Mouse (Mus musculus) frontal cortex, postnatal 10 days (tissue): ENCODE data around the gene Zfp579.
"Not testable (repeated sequence)": the region's sequence is repeated elsewhere in the genome, so short reads cannot be mapped to it uniquely, and the experiment has no call there.

ENCODE experiments used
- DNase-seq, 2 experiments: peaks; one replicate each; pipeline ENCODE4 v3.0.0; 2022; ENCODE audit warnings: low spot score in 2 of 2, mixed read lengths in 1 of 2

Gene Zfp579

GRCm38 (mm10) chr7:4996003-4996895 lies at the start of gene Zfp579:
TSS of gene Zfp579 (minus strand) at chr7:4996158.
- peak; percentile 85 to 92 for DNase-seq

- DNase-seq, result no peak
Measured at GRCm38 (mm10) chr7:5044981-5045380, 49.0 kb upstream of the Zfp579 start.

GRCm38 (mm10) chr7:5038940-5039339 lies 43.0 kb upstream of the Zfp579 start:
- DNase-seq, result no peak

DNA sequence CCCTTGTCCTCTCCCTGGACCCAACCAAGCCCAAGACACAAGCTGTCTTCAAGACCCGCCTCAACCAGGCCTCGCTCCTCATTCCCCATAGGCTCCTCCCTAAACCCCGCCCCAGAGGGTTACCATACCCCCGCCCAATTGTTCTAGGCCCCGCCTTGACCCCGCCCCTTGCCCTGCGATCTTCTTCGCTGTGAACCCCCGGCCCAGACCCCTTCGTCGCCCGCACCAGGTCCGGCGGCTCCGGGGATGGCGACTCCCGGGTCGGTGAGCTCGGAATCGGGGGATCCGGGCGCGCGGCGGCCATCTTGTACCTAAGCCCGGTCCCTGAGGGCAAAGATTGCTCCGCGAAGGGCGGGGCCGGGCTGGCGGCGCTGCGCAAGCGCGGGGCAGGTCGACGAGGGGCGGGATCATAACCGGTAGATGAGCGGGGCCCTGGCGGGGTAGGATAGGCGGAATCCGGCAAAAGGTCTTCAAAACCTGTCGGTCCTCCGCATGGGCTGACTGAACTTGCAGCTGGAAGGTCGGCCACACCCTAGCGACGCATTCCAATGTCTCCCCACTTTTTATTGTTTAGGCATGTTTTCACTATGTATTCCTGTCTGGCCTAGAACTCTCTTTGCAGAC lies 42.3 kb upstream of the Zfp579 start, which contains the start of gene Zfp784:
Gene Zfp784 (minus strand): TSS at position 338 of the 624 bp plus-strand sequence.
- DNase-seq, result peak; percentile 88 to 92

- no peak for DNase-seq
Measured at GRCm38 (mm10) chr7:5037467-5037866, 41.5 kb upstream of the Zfp579 start.

DNA sequence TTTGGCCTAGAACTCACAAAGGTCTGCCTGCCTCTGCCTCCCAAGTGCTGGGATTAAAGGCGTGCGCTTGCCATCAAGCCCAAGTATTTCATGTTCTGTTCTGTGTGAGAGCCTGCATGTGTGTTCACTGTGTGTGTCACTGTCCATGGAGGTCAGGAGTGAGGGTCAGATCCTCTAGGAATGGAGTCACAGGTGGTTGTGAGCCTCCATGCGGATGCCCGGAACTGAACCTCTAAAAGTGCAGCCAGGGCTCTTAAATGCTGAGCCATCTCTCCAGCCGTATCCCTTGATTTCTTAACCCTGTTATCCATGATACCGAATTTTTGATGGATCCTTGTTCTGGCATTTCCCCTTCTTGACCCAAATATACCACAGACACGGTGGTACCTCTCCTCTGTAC lies 41.1 kb upstream of the Zfp579 start:
- DNase-seq, result no peak

GRCm38 (mm10) chr7:5036136-5036535 lies 40.2 kb upstream of the Zfp579 start:
- no peak for DNase-seq

GRCm38 (mm10) chr7:5035628-5036027 lies 39.7 kb upstream of the Zfp579 start:
- no peak for DNase-seq

DNA sequence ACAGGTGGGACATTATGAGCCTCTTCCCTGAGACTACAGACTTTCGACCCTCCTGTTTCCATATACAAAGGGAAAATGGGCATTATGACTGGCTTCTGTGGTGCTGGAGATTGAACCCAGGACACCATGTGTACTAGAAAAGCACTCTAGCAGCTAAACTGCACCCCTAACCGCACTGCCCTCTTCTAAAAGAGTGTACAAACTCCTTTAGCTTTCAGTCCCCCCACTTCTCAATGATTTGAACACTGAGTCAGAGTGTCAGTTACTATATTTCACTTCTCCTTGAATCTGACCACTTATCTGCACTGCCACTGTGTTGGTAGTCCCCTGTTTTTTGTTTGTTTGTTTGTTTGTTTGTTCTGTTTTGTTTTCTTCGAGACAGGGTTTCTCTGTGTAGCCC lies 37.9 kb upstream of the Zfp579 start, which contains the start of gene 4632433K11Rik:
Gene 4632433K11Rik (plus strand): TSS at position 301 of the 400 bp plus-strand sequence.
- no peak for DNase-seq

DNA sequence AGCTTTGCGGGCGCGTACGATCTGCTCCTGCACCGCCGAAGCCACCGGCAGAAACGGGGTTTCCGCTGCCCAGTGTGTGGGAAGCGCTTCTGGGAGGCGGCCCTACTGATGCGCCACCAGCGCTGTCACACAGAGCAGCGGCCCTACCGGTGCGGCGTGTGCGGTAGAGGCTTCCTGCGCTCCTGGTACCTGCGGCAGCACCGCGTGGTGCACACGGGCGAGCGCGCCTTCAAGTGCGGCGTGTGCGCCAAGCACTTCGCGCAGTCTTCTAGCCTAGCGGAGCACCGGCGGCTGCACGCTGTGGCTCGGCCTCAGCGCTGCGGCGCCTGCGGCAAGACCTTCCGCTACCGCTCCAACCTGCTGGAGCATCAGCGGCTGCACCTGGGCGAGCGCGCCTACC lies 35.5 kb upstream of the Zfp579 start:
- no peak for DNase-seq

DNA sequence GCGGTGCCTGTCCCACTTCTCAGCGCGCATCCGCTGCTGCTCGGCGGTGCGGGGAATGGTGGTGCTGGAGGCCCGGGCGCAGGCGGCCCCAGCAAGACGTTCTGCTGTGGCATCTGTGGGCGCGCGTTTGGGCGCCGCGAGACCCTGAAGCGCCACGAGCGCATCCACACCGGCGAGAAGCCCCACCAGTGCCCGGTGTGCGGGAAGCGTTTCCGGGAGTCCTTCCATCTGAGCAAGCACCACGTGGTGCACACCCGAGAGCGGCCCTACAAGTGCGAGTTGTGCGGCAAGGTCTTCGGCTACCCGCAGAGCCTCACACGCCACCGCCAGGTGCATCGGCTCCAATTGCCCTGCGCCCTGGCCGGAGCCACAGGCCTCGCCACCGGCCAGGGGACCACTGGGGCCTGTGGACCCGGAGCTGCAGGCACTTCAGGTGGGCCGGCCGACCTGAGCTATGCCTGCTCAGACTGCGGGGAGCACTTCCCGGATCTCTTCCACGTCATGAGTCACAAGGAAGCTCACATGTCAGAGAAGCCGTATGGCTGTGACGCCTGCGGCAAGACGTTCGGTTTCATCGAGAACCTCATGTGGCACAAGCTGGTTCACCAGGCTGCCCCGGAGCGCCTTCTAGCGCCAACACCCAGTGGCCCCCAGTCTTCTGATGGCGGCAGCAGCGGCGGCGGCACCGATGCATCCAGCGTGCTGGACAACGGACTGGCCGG lies 34.8 kb upstream of the Zfp579 start:
- DNase-seq, result no peak

GRCm38 (mm10) chr7:5029946-5030345 lies 34.0 kb upstream of the Zfp579 start:
- no peak for DNase-seq

DNA sequence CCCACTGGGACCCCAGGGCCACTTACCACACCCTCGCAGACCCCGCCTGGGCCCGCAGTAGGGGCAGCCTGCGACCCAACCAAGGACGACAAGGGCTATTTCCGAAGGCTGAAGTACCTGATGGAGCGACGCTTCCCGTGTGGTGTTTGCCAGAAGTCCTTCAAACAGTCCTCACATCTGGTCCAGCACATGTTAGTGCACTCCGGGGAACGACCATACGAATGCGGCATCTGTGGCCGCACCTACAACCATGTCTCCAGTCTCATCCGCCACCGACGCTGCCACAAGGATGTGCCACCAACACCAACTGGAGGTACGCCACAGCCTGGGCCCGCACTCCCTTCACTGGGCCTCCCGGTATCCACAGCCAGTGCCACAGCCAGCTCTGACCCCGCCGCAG lies 33.6 kb upstream of the Zfp579 start:
- DNase-seq, result no peak

DNA sequence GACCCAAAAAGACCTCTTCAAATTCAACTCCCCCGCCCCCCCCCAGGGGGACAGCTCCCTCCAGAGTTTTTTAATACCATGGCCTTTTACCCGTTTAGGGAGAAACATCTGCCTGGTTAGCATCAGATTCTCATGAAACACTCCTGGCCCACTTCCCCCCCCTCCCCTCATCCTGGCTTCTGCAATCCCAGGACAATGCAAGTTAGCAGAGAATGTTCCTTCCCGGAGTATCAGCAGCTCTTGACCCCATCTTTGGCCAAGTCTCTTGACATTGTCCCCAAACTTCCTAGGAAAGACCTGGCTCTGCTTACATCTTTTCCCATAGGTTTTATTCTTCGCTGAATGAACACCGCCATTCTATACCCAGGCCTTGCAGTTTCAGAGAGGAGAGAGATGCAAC lies 25.2 kb upstream of the Zfp579 start:
- DNase-seq, result no peak

DNA sequence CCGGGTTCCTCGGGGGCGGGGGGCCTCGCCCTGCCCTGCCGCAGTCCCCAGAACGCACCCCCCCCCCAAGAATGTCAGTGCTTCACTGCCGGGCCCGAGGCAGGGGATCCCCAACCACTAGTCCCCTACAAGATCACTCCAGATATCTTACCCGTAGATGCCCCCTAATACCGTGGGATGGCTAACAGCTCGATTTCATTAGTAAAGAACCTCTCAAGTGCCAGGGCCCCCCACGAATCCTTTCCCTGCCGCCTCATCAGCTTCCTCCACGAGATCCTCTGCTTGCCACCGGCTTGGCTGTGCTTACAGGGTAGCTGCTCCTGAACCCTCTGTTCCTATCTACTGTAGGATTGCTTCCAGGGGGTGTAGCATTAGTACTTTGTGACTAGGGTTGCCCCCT lies 24.7 kb upstream of the Zfp579 start:
- no peak for DNase-seq

DNA sequence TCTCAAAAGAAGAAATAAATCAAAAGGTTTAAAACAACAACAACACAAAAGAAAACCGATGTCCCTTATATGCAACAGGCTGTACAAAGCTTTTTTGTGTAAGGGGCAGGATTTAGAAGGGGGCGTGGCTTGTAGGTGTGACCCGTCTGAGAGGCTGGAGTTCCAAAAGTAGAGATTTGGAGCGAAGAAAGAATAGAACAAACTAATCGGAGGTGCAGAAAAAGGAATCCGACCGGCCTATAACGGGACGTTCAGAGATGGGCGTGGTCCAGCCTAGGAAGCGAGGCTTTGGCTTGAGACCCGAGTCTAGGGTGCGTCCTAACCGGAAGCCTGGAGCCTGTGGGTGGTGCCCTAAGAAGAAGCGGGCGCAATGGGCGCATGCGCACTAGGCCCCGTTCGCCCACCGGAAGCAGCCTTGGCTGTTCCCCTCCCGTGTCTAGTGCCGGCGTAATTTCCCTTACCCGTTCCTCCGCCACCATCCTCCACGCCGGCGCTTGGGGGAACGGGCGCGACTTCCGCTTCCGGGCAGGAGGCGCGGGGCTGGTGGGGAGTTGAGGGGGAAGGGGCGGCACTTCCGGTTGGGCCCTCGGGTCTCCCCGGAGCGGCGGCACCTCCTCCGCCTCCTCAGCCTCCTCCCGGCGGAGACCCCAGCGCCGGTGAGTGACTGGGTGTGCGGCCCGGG lies 24.2 kb upstream of the Zfp579 start, which contains the start of the genes Zfp865 and Ccdc106:
Gene Zfp865 (plus strand): TSS at position 377 of the 682 bp plus-strand sequence.
Gene Ccdc106 (plus strand): TSS at position 554 of the 682 bp plus-strand sequence.
- DNase-seq, result peak; percentile 99

GRCm38 (mm10) chr7:5019576-5019975 lies 23.6 kb upstream of the Zfp579 start:
- DNase-seq, result not testable (repeated sequence)

GRCm38 (mm10) chr7:5017931-5018330 lies 22.0 kb upstream of the Zfp579 start:
- DNase-seq, result no peak

GRCm38 (mm10) chr7:5017352-5017751 lies 21.4 kb upstream of the Zfp579 start:
- DNase-seq, result no peak

- DNase-seq, result no peak
Measured at GRCm38 (mm10) chr7:5016920-5017319, 21.0 kb upstream of the Zfp579 start.

DNA sequence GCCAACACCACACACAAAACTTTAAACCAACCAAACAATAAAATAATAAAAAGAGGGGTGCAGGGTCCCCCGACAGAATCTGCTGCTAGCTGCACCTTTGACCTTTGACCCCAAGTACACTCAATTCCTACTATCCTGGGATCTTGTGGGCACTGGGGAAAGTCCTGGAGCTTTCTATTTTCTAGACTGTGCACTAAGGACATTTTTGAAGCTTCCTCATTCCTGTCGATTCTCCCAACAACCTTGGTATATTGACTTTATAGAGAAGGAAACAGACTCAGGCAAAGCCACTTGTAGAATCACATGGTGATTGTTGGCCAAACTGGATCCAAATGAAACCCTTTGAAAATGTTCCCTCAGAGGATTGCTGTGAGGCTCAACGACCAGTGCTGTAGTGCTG lies 20.1 kb upstream of the Zfp579 start:
- DNase-seq, result no peak
